Comparison of ENCODE assay signal across 17 mouse cellular contexts in the genomic region with DNA sequence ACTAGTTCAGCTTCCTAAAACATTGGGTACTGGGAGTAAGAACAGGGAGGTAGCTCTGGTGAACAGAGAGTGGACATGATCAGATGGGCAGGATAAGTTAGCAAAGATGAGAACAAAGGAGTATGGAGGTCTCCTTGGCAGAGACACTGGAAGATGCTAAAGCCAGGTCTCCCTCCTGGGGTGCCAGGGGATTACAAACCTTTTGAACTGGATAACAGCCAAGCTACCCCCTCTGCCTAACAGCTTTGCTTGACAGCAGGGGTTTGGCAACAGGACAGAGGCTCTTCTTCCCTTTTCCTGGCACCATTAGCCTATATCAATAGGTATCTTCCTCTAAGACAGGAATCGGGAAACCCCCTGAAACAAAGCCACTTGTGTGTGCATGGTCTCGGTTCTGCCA.
DNase-seq lines count a peak whose midpoint lies in the region.
"Had no signal": no experiment of that assay in that cellular context is flagged by ENCODE, and none has a peak within 500 bp of the region (broad histone marks: within the 10 kb centered on the region; RNA-seq: fewer than 3 reads in every experiment).

No protein-coding gene starts in this region.

- intact Hi-C loops in left cerebral cortex, postnatal 25 days (cut with DNase I), result no loop called here

- DNase-seq in heart, adult 11 months, result peak; percentile 51
- DNase-seq in heart, adult 18-20 months, result no peak
- peak; percentile 35 for DNase-seq in cerebellum, adult 11-12 months
- DNase-seq in cerebellum, adult 9-10 months, result peak; percentile 57
- DNase-seq in cerebellum, postnatal 36 days, result peak; percentile 32 to 33
- DNase-seq in layer of hippocampus, adult 8-10 months (ENCODE audit: low spot score in 2 of 2), result no peak
- no peak for DNase-seq in left cerebral cortex, postnatal 25 days (ENCODE audit: low spot score in 2 of 2)
- DNase-seq: adrenal gland, postnatal 14 days; gastrocnemius, adult 2 months; heart, postnatal 14 days; kidney, postnatal 36 days; liver; lung, adult 2 months; lung, postnatal 10 days; midbrain, embryonic 14.5 days; right cerebral cortex, postnatal 25 days; thymus, postnatal 14 days had no signal

Comparison
In these comparisons a context has a peak if more than half of its experiments do, and no peak if none do; other contexts are left out.
1. DNase-seq: peak in heart, adult 11 months (single experiment), cerebellum, adult 11-12 months (single experiment), cerebellum, adult 9-10 months (single experiment) and cerebellum, postnatal 36 days (2 of 2); none in heart, adult 18-20 months (0 of 2), layer of hippocampus, adult 8-10 months (0 of 2) and left cerebral cortex, postnatal 25 days (0 of 2).